Mouse (Mus musculus): ENCODE data around the gene Urad.

Gene Urad

GRCm38 (mm10) chr5:147322183-147322582, at the start of gene Urad:
Urad (minus strand) TSS chr5:147322440.
- no peak for DNase-seq (ENCODE audit: low spot score)

DNA sequence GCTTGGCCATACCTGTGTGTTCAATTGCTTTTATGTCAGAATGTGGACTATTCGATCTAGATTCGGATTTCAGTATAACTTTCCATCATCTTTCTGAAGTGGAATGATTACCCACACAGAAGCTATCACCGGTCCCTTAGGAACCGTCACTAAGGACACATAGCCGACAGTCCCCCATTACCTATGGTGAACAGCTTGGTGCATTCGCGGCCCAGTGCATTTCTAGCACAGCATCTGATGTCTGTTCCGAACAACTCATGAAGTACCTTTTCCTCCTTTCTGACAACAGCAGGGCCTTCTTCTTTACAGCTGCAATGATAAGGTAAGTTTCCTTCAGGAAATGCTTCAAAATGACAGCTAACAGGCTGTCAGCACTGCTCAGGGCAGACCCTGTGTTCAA, 48.0 kb upstream of the Urad start:
- no peak for DNase-seq (ENCODE audit: low spot score)

- no peak for DNase-seq (ENCODE audit: low spot score)
These were observed 46.0 kb upstream of the Urad start for GRCm38 (mm10) chr5:147368221-147368620.

- no peak for DNase-seq (ENCODE audit: low spot score)
These were observed 43.9 kb upstream of the Urad start for GRCm38 (mm10) chr5:147365995-147366765.

DNA sequence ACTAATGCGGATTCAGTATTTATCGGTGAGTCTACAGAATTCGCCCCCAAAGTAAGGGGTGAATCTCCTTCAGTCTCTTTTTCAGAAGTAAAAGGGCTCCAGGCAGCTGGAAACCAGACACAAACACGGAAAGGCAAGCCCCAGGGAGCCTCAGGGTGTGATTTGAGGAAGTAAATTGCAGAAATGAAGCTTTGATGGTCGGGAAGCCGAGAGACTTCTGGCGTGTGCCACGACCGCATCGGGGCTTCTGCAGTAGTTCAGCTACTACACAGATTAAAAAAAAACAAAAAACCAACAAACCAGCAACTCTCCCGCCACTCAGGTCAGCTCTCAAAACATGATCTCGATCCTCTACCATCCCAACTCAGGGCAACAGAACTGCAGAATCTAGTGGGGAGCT, 40.8 kb upstream of the Urad start:
- DNase-seq (ENCODE audit: low spot score), result no peak

GRCm38 (mm10) chr5:147358481-147358880, 36.2 kb upstream of the Urad start:
- no peak for DNase-seq (ENCODE audit: low spot score)

GRCm38 (mm10) chr5:147357536-147357935, 35.3 kb upstream of the Urad start:
- no peak for DNase-seq (ENCODE audit: low spot score)

- DNase-seq (ENCODE audit: low spot score), result no peak
These were observed 34.2 kb upstream of the Urad start for GRCm38 (mm10) chr5:147356260-147357055.

DNA sequence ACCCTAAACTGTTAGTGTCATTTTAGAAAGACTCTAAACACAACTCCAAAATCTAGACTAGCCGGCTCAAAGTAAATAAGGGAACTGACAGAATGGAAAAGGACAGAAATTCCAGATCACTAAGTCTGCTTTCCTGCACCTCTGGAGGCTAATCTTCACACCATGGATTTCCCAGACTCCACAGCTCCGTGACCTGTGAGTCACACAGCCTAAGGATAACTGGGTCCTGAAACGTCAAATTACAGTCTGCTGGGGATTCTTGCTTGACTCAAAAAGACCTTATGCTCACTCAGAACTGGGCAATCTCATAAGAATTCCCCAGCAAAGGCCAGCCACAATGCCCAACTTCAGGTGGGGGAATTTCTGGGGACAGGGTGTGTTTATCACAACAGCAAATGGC, 33.5 kb upstream of the Urad start:
- no peak for DNase-seq (ENCODE audit: low spot score)

DNA sequence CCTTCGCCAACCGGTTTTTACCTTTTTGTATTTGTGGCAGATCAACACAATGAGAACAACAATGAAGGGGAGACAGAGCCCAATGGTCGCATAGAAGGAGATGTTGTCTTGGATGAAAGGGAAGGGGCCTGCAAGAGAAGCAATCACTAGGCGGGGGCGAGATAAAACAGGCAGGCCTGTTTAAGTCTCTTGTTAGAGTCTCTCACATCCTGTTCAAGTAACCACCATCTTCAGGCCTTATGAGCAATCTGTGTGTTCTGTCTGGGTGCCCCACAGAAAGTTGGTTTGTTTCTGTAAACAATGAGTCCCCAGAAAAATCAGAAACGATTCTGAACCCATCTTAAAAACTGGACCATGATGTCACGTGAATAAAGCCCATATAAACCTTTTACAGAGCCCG, 32.7 kb upstream of the Urad start:
- DNase-seq (ENCODE audit: low spot score), result no peak

- no peak for DNase-seq (ENCODE audit: low spot score)
These were observed 32.0 kb upstream of the Urad start for GRCm38 (mm10) chr5:147354161-147354780.

DNA sequence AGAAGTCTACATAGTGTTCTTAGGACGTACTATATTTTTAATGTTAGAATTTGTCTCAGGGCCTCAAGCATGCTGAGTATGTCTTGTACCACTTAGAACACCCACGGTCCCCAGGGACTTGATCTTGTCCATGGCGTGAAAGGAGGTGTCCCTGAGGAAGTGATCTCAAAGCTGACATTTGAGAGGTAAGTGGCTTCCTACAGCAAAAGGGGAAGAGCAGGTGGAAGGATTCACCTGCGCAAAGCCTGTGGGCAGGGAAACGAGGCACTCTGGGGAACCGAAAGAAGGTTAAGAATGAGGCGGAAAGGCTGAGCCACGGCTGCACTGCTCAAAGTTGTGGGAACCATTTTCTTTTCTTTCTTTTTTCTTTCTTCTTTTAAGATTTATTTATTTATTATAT, 29.7 kb upstream of the Urad start:
- DNase-seq (ENCODE audit: low spot score), result no peak

DNA sequence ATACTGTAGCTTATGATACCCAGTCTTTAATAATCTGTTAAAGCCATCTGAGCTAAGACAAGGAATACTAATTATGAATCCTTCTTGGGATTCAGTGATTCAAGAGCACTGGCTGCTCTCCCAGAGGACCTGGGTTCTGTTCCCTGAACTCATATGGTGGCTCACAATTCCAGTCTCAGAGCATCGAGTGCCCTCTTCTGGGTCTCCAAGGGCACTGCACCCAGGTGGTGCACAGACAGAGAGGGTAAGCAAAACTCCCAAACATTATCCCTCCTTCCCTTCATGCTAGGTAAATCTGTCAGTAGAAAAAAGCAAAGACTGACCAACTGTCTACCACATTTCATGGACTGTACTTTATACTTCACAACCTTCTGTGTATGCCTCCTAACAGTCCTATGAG, 23.7 kb upstream of the Urad start:
- no peak for DNase-seq (ENCODE audit: low spot score)

DNA sequence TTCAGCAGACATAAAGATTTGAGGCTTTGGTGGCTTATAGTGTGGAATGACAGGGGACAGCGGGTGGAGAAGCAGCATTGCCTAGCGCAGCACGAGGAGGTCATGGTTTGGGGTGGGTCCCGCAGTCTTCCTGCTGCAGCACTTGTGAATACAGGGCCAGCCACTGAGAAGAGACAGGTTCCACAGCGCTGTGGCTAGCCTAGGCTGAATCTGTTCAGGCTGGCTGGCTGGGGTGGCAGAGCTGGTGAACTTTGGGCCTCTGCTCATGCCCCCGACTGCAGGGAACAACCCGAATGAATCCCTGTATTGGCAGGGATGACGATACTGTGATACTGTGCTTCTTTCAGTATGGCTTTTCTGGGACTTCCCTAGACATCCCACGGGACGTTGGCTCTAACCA, 21.7 kb upstream of the Urad start:
- no peak for DNase-seq (ENCODE audit: low spot score)

DNA sequence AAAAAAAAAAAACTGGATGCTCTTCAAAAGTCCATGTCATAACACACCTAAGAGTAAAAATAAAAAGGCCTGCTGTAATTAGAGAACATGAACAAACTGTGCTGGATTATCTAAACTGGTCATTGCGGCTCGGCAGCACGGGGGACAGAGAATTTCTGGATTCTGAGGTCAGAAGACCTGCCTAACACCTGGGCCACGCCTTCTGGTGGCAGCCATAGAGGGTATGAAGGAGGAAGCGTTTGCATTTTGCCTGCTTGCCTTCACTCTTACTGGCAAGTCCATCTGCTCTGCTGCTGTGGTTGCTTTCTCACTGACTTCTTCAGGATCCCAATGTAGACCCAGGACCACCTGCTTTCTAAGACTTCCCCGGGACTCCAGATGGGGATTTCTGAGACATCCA, 20.7 kb upstream of the Urad start:
- no peak for DNase-seq (ENCODE audit: low spot score)

GRCm38 (mm10) chr5:147340741-147341414, 18.6 kb upstream of the Urad start:
- no peak for DNase-seq (ENCODE audit: low spot score)

DNA sequence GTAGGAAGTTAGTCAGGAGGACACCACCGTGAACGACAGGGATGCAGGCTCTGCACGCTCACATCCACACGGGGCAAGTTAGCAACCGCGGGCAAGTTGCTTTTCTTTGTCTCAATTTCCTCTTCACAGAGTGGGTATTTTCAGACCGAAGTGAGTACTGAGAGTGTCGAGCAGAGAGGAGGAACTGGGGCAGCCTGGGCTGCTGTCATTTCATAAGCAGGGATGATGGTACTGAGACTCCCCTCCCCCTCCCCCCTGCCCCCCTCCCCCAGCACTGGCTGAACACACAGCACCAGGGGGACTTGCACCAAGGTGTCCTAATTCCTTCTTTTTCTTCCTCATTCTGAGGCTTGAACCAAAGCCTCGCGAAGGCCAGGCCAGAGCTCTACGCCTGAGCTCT, 17.3 kb upstream of the Urad start:
- no peak for DNase-seq (ENCODE audit: low spot score)

DNA sequence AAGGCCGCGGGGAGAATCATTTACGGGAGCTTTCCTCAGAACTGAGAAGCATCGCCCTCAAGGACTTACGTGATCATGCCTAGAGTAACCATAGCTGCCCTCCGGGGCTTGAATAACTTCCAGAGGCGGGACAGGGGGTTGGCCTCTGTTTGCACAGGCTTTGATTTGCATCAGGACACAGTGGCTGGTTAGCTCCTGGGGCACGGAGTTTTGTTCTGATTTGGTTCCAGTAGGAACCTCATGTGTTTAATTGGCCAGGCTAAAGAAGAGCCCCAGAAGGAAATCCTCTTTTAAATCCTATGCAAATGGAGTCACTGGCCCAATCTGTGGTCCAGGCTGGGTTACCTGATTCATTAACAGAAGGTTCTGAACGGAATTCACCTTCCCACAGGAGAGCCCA, 16.7 kb upstream of the Urad start:
- no peak for DNase-seq (ENCODE audit: low spot score)

DNA sequence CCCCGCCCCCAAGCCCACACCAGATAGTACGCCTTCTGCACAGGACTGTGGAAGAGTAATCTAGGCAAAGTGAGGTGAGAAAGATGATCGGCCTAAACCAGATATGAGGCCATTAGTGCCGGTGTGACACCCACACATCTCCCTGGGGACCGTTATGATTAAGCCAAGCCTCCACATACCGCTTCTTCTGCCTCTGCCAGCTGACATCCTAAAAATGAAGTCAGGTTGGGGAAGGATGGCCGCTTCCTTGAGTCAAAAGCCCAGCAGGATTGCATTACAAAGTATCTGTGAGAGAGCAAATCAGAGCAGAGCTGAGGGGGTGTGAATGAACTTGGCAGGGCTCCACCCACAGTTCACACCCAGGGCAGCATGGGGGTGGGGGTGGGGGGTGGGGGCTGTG, 10.5 kb upstream of the Urad start:
- no peak for DNase-seq (ENCODE audit: low spot score)

DNA sequence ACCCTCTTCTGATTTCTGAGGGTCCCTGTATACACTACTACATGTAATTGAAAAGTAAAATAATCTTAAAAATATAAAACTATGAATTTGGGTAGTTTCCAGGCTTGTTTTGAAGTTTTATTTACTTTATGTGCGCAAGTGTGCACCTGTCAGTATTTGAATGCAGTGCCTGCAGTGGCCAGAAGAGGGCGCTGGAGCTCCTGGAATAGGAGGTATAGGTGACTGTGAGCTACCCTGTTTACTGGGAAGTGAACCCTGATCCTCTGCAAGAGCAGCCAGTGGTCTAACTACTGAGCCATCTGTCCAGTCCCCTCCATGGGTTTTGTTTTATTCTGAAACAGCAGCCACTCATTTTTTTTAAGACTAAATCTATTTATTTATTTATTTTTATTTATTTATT, 9.3 kb upstream of the Urad start:
- no peak for DNase-seq (ENCODE audit: low spot score)

GRCm38 (mm10) chr5:147329946-147330345, 7.7 kb upstream of the Urad start:
- no peak for DNase-seq (ENCODE audit: low spot score)

DNA sequence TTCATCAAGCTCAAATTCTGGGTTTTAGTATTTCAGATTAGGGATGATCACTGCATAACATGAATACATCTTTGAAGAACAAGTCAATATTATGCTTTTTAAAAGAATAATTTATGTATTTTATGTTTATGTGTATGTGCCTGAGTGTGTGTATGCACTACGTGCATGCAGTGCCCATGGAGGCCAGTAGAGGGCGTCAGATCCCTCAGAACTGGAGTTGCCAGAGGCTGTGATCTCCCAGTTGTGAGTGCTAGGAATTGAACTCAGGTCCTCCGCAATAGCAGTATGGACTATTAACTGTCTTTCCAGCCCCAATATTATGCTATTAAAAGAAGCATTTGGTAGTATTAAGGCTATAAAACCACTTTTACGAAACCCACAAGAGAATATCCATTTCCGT, 5.4 kb upstream of the Urad start:
- DNase-seq (ENCODE audit: low spot score), result no peak

DNA sequence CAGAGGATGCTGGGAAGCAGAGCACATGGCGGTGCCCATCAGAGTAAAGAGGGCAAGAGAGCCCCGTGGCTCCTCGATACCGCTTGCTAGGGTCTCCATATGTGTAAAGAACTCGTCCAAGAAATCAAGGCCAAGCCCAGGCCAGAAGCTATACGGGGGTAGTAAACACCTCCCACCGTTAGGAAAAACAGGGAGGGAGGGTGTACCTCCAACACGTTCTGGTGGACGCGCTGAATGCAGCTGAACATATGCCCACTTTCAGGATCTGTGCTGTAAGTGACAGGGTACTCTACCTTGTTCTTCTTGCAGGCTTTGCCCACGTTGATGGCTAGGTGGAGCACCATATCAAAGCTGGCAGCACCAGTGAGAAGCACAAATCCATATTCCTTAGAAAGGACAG, 3.7 kb upstream of the Urad start:
- DNase-seq (ENCODE audit: low spot score), result no peak
